Mouse (Mus musculus): Measurements from ENCODE around the gene Plscr3. TPM values are rescaled to one million over a fixed set of nuclear protein-coding genes. Genes with fewer than 3 reads are reported as not detected.

Gene Plscr3
- polyA plus RNA-seq, 1 experiment from 2014 or later: 26.1 TPM

DNA sequence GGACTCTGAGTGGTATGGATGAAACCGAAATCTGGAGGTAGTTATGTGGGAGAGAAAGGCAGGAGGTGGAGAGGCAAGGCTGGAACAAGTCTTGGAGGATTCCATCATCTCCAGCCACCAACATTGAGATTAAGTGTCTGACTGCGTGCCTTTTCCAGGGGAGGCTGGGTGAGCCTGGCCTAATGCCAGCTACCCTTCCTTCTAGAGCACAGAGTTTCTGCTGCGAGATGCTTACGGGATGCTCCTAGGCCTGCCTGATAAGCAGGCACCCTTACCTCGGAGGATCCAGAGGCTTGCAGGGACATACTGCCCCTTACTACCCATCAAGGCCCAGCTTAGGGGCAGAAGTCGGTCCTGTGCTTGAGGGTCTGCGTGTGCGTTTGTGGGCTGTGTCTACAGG is 12.6 kb upstream of the Plscr3 start:
- Histone ChIP-seq H3K4me1 (replicated peaks) (peaks cover 50% of the 10 kb centered on the region), H3K27me3 (peaks cover 72% of the 10 kb centered on the region), H3K4me3 (replicated peaks) (peak overlapping the region; percentile 51), H3K9ac (peak overlapping the region; percentile 65), H3K9me3 (replicated peaks) (no peaks in the 10 kb centered on the region), H3K27ac (replicated peaks) (no peak overlapping the region), H3K36me3 (replicated peaks) (no peaks in the 10 kb centered on the region), H3K4me2 (peak overlapping the region; percentile 84)
- ATAC-seq (ENCODE audit: insufficient read depth): no peak
- 38% methylated on average over 8 of the region's 8 CpGs for WGBS (ENCODE audit: insufficient replicate concordance)

DNA sequence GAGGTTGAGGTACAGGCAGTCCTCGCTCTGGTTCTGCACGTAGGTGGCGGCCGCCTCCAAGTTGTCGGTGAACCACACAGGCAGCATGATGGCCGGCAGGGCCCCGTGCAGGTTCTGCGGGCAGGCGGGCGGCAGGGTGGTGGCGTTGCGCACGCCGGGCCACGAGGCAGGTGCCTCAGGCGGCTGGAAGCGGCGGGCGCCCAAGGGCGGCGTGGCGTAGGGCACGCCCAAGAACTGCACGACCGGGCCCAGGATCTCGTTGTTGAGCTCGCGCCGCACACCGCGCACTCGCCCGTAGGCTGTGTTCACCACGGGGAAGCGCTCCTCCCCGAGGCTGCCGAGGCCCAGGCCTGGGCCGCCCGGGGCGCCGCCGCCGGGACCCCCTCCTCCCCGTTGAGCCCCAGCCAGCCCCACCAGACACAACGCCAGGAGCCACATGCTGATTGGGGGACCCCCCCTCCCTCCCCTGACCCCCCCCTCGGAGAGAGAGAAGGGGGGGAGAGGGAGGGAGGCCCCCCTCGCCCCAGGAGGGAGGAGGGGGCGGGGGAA is 12.1 kb upstream of the Plscr3 start:
- Histone ChIP-seq H3K9me3 (replicated peaks) (no peaks in the 10 kb centered on the region), H3K4me3 (replicated peaks) (peak overlapping the region; percentile 51), H3K27ac (replicated peaks) (0 out of 2 replicates have a peak overlapping the region, but pooled peaks have one; percentile 14), H3K4me2 (peak overlapping the region; percentile 84), H3K27me3 (peaks cover 72% of the 10 kb centered on the region), H3K36me3 (replicated peaks) (no peaks in the 10 kb centered on the region), H3K4me1 (replicated peaks) (peaks cover 55% of the 10 kb centered on the region), H3K9ac (peak overlapping the region; percentile 65)
- 5% methylated on average over 47 of the region's 48 CpGs for whole genome bisulfite sequencing (ENCODE audit: insufficient replicate concordance)
- peak; percentile 19 for ATAC-seq (ENCODE audit: insufficient read depth)

DNA sequence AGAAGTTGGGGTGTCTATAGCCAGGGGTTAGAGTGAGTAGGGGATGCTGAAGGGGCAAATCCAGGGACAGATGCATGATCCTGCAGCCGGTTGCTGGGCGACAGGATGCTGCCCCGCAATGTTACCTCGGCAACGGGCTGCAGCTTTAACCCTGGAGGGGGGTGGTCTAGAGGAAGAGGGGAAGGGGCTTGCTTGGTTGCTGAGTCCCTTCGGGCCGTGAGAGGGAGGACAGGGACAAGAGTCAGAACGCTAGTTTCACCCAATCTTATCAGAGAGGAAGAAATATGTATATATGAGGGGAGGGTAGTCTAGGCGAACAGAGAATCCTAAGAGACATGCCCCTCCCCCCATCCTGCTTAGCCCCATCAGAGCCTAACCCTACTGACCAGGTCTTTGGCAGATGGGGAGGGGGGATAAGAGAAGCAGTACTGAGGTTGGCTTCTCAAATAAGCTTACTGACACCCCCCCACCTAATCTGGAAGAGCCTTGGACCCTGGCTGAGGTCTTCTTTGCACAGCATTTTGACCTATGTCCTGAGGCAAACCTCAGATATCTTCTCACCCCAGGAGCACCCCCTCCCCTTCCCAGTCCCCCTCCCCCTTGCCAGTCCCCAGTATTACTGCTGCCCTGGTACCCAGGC is 10.7 kb upstream of the Plscr3 start:
- H3K36me3 ChIP-seq (replicated peaks): 0 out of 2 replicates have a peak, but pooled peaks cover 4% of the 10 kb centered on the region
- peaks cover 66% of the 10 kb centered on the region for H3K4me1 ChIP-seq (replicated peaks)
- ATAC-seq (ENCODE audit: insufficient read depth): no peak
- peaks cover 70% of the 10 kb centered on the region for H3K27me3 ChIP-seq
- 0 out of 2 replicates have a peak overlapping the region, but pooled peaks have one; percentile 10 for H3K4me2 ChIP-seq
- no peak overlapping the region for H3K27ac ChIP-seq (replicated peaks)
- H3K9me3 ChIP-seq (replicated peaks): no peaks in the 10 kb centered on the region
- no peak overlapping the region for H3K4me3 ChIP-seq (replicated peaks)
- WGBS (ENCODE audit: insufficient replicate concordance): 27% methylated on average over 9 of the region's 9 CpGs
- H3K9ac ChIP-seq: no peak overlapping the region

GRCm38 (mm10) chr11:69835966-69836335 is 10.2 kb upstream of the Plscr3 start:
- peaks cover 65% of the 10 kb centered on the region for H3K27me3 ChIP-seq
- no peak overlapping the region for H3K4me3 ChIP-seq (replicated peaks)
- H3K9ac ChIP-seq: no peak overlapping the region
- no peak overlapping the region for H3K4me2 ChIP-seq
- ATAC-seq (ENCODE audit: insufficient read depth): no peak
- peaks cover 66% of the 10 kb centered on the region for H3K4me1 ChIP-seq (replicated peaks)
- WGBS (ENCODE audit: insufficient replicate concordance): 26% methylated on average over 4 of the region's 4 CpGs
- H3K27ac ChIP-seq (replicated peaks): no peak overlapping the region
- H3K36me3 ChIP-seq (replicated peaks): 0 out of 2 replicates have a peak, but pooled peaks cover 4% of the 10 kb centered on the region
- no peaks in the 10 kb centered on the region for H3K9me3 ChIP-seq (replicated peaks)

GRCm38 (mm10) chr11:69836703-69837576 is 9.2 kb upstream of the Plscr3 start:
- peaks cover 60% of the 10 kb centered on the region for H3K27me3 ChIP-seq
- 0 out of 2 replicates have a peak overlapping the region, but pooled peaks have one; percentile 92 for H3K27ac ChIP-seq (replicated peaks)
- no peak for ATAC-seq (ENCODE audit: insufficient read depth)
- H3K9me3 ChIP-seq (replicated peaks): no peaks in the 10 kb centered on the region
- H3K4me2 ChIP-seq: peak overlapping the region; percentile 95
- WGBS (ENCODE audit: insufficient replicate concordance): 2% methylated on average over 51 of the region's 52 CpGs
- 0 out of 2 replicates have a peak, but pooled peaks cover 4% of the 10 kb centered on the region for H3K36me3 ChIP-seq (replicated peaks)
- peaks cover 66% of the 10 kb centered on the region for H3K4me1 ChIP-seq (replicated peaks)
- peak overlapping the region; percentile 78 for H3K4me3 ChIP-seq (replicated peaks)
- peak overlapping the region; percentile 57 for H3K9ac ChIP-seq

DNA sequence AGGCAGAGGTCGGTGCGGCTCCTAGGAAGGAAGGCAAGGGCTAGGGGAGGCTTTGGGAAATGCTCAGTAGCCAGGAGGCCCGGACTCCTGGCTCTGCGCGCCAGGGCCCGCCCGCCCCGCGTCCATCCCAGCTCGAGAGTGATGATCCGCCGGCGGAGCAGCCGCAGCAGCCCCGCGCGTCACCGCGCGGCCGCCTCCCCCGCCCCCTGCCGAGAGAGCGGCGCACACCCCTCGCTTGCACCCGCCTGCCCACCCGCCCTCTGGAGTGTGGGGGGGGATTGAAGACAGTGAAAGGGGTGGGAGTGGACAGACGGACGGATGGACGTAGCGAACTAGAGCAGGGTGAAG is 8.6 kb upstream of the Plscr3 start, which contains the start of gene Nlgn2:
Nlgn2 (minus strand) TSS at position 181 of the 348 bp plus-strand sequence.
- Histone ChIP-seq H3K9ac (peak within 1 kb of the TSS; percentile 81), H3K4me3 (replicated peaks) (peak within 1 kb of the TSS; percentile 78), H3K9me3 (replicated peaks) (no peaks in the 10 kb centered on the region), H3K4me2 (peak within 1 kb of the TSS; percentile 95), H3K27ac (replicated peaks) (peak within 1 kb of the TSS; percentile 92), H3K27me3 (peaks cover 53% of the 10 kb centered on the region), H3K4me1 (replicated peaks) (peaks cover 67% of the 10 kb centered on the region), H3K36me3 (replicated peaks) (0 out of 2 replicates have a peak, but pooled peaks cover 4% of the 10 kb centered on the region)
- ATAC-seq (ENCODE audit: insufficient read depth): peak; percentile 26
- 0% methylated on average over 32 of the region's 32 CpGs for WGBS (ENCODE audit: insufficient replicate concordance)

DNA sequence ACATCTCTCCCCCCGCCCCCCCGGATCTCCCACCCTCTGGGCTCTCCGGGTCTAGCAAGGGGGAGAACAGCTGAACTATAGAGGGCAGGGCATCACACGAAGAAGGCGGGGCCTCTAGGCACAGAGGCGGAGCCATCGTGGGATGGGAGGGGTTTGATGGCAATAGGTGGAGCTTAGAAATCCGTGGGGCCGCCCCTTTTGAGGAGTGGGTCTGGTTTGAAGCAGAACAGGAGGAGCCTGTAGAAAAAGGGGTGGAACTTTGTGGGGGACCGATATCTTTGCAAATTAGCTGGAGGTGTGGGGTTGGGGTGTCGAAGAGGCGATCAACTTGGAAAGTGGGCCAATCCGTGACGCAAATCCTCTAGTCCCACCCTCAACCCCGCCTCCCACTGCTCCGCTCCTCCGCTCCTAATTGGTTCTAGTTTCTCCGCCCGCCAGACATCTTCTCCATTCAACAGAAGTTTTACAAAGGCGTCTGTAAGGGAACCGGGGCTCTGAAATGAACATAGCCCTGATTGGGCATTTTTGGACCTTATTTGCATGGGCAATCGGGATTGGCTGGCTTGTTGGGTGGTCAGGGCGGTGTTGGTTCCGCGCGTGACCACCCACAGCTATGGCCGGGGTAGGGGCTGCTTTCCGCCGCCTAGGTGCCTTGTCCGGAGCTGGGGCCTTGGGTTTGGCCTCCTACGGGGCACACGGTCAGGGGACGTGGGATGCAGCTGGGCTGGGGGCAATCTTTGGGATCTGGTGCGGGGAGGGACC is 8.0 kb upstream of the Plscr3 start, which contains the start of gene Tmem256:
Tmem256 (plus strand) TSS at position 563 of the 762 bp plus-strand sequence.
- peaks cover 48% of the 10 kb centered on the region for H3K27me3 ChIP-seq
- no peaks in the 10 kb centered on the region for H3K9me3 ChIP-seq (replicated peaks)
- peaks cover 72% of the 10 kb centered on the region for H3K4me1 ChIP-seq (replicated peaks)
- H3K4me3 ChIP-seq (replicated peaks): peak within 1 kb of the TSS; percentile 78
- under 1% methylated on average over 34 of the region's 34 CpGs for WGBS (ENCODE audit: insufficient replicate concordance)
- peak within 1 kb of the TSS; percentile 95 for H3K4me2 ChIP-seq
- ATAC-seq (ENCODE audit: insufficient read depth): peak; percentile 89
- 0 out of 2 replicates have a peak, but pooled peaks cover 4% of the 10 kb centered on the region for H3K36me3 ChIP-seq (replicated peaks)
- peak within 1 kb of the TSS; percentile 92 for H3K27ac ChIP-seq (replicated peaks)
- peak within 1 kb of the TSS; percentile 81 for H3K9ac ChIP-seq

DNA sequence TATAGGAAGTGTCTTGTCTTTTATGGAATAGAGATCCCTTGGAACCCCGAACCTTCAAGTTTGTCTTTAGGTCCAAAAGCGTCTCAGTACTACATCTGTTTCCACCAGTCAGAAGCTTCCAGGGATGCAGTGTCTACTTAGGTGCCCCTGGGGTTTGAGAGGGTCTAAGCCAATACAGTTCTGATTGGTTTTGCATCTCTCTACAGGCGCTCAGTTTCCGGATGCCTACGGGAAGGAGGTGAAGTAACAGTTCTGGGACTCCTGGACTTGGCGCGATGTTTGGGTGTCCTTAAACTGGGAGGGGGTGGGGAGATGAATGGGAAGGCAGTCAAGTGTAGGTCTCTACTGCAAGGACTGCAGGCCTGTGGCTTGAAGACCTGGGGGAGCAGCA is 7.5 kb upstream of the Plscr3 start:
- 0 out of 2 replicates have a peak, but pooled peaks cover 4% of the 10 kb centered on the region for H3K36me3 ChIP-seq (replicated peaks)
- H3K4me1 ChIP-seq (replicated peaks): peaks cover 70% of the 10 kb centered on the region
- ATAC-seq (ENCODE audit: insufficient read depth): peak; percentile 8
- 2% methylated on average over 7 of the region's 7 CpGs for WGBS (ENCODE audit: insufficient replicate concordance)
- no peaks in the 10 kb centered on the region for H3K9me3 ChIP-seq (replicated peaks)
- H3K4me2 ChIP-seq: peak overlapping the region; percentile 95
- H3K27ac ChIP-seq (replicated peaks): peak overlapping the region; percentile 92
- H3K27me3 ChIP-seq: peaks cover 42% of the 10 kb centered on the region
- H3K4me3 ChIP-seq (replicated peaks): peak overlapping the region; percentile 78
- H3K9ac ChIP-seq: peak overlapping the region; percentile 81

- Histone ChIP-seq H3K4me3 (replicated peaks) (peak overlapping the region; percentile 79), H3K9me3 (replicated peaks) (no peaks in the 10 kb centered on the region), H3K4me2 (peak overlapping the region; percentile 94), H3K9ac (peak overlapping the region; percentile 86), H3K27me3 (no peaks in the 10 kb centered on the region), H3K36me3 (replicated peaks) (peaks cover 45% of the 10 kb centered on the region), H3K27ac (replicated peaks) (peak overlapping the region; percentile 97), H3K4me1 (replicated peaks) (peaks cover 83% of the 10 kb centered on the region)
- 11% methylated on average over 37 of the region's 37 CpGs for WGBS (ENCODE audit: insufficient replicate concordance)
- ATAC-seq (ENCODE audit: insufficient read depth): peak; percentile 60
These were observed 837 bp downstream of the Plscr3 start for GRCm38 (mm10) chr11:69846738-69847688.
